Mouse (Mus musculus) liver, adult 2 months (tissue): ENCODE measurements at regions not wholly inside any gene's neighbourhood (a gene's known extent, or its start where the extent isn't known, plus 50 kb on each side); places are given as distances from the start of the nearest gene placed in this dataset.

Source experiments
- DNase-seq: peaks from one replicate; pipeline ENCODE4 v3.0.0-alpha.2; 2011; ENCODE audit warnings: low read depth, low spot score; ENCODE audit errors: extremely low read depth
- H3K27ac ChIP-seq: fragments of 200-500 bp; replicated peaks from 2 replicates; pipeline ENCODE4 v1.5.1; 2012; ENCODE audit warnings: low read depth, mild to moderate bottlenecking, control low read depth, inconsistent platforms, low read length; ENCODE audit not compliant: insufficient read depth
- H3K27me3 ChIP-seq: fragments of 200-500 bp; 2 replicates; pipeline ENCODE4 v1.6.1; 2012; ENCODE audit warnings: mild to moderate bottlenecking, moderate library complexity, low read length, inconsistent platforms; ENCODE audit not compliant: control insufficient read depth, insufficient read depth
- H3K36me3 ChIP-seq: fragments of 200-500 bp; 2 replicates; pipeline ENCODE4 v1.6.1; 2012; ENCODE audit warnings: low read length, inconsistent platforms; ENCODE audit not compliant: control insufficient read depth, insufficient read depth
- H3K4me1 ChIP-seq: fragments of 200-500 bp; 2 replicates; pipeline ENCODE4 v1.6.1; 2011; ENCODE audit warnings: low read length; ENCODE audit not compliant: control insufficient read depth, insufficient read depth
- H3K4me3 ChIP-seq: fragments of 200-500 bp; 2 replicates; pipeline ENCODE4 v1.5.1; 2011; ENCODE audit warnings: low read depth, mild to moderate bottlenecking, control low read depth, low read length, moderate library complexity; ENCODE audit not compliant: insufficient read depth
- H3K79me2 ChIP-seq: fragments of 200-500 bp; 2 replicates; pipeline ENCODE4 v1.6.1; 2012; ENCODE audit warnings: inconsistent platforms, mild to moderate bottlenecking, low read length, moderate library complexity; ENCODE audit not compliant: control insufficient read depth, insufficient read depth
- H3K9ac ChIP-seq: fragments of 200-500 bp; 2 replicates; pipeline ENCODE4 v1.6.1; 2012; ENCODE audit warnings: low read depth, mild to moderate bottlenecking, control low read depth, inconsistent platforms, low read length
- CTCF ChIP-seq: fragments of 200-500 bp; IDR thresholded peaks from 2 replicates; pipeline ENCODE4 v1.5.1; 2011; ENCODE audit warnings: low read depth, low read length, control low read depth
- POLR2A ChIP-seq: fragments of 200-500 bp; IDR thresholded peaks from 2 replicates; pipeline ENCODE4 v1.6.1; 2011; ENCODE audit warnings: low read length, control low read depth; ENCODE audit not compliant: insufficient read depth; ENCODE audit errors: extremely low read depth
- WGBS: fragments of 180-500 bp; shearing (Covaris S2); methylation state at CpG from one replicate; pipeline ENCODE4 v1.1.7; 2018; 5-methylcytosine and 5-hydroxymethylcytosine counted together

DNA sequence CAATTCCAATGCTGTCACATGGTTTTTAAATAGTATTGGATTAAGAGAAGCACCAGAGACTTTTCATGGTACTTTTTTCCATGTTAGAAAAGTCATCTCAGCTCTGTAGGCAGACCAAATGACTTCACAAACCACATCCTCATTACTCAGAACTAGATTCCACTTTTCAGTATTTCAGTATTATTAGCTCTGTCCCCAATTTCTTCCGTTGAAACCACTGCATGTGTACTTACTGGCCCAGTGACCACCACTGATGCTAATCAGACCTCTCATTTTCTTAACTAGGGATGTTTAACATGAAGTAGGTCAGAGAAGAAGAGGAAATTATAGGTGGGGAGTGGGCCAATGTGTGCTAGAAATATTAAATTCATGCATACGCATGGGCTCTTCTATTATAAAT lies 326.2 kb downstream of the Car8 start:
- 86% methylated on average over 2 of the region's 2 CpGs for WGBS
- no peak overlapping the region for H3K4me3 ChIP-seq
- H3K27me3 ChIP-seq: no peaks in the 10 kb centered on the region
- TF ChIP-seq CTCF: no peak
- TF ChIP-seq POLR2A: no peak
- DNase-seq: no peak
- no peaks in the 10 kb centered on the region for H3K36me3 ChIP-seq
- no peak overlapping the region for H3K9ac ChIP-seq
- no peaks in the 10 kb centered on the region for H3K4me1 ChIP-seq
- H3K79me2 ChIP-seq: no peaks in the 10 kb centered on the region
- H3K27ac ChIP-seq: no peak overlapping the region

DNA sequence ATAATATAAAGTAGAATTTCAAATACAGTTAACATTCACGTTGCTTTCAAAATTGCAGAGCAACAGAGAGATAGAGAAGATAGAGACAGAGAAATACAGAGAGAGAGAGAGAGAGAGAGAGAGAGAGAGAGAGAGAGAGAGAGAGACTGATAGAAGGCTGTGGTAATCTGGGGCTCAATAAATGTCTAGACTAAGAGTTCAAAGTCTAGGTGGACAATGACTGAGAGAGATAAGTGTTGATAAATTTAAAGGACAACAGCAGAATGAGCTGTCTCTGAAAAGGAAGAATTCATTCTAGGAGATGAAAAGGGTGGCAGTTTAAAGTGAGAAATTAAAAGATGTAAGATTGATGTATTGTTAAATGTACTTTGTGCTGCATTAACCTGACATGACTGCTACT lies 335.7 kb downstream of the Car8 start:
- Histone ChIP-seq H3K27ac (no peak overlapping the region), H3K27me3 (no peaks in the 10 kb centered on the region), H3K4me3 (no peak overlapping the region), H3K9ac (no peak overlapping the region), H3K36me3 (no peaks in the 10 kb centered on the region), H3K79me2 (no peaks in the 10 kb centered on the region), H3K4me1 (no peaks in the 10 kb centered on the region)
- WGBS: 50% methylated on average over 1 of the region's 1 CpGs
- no peak for DNase-seq
- no peak for TF ChIP-seq POLR2A
- no peak for TF ChIP-seq CTCF

DNA sequence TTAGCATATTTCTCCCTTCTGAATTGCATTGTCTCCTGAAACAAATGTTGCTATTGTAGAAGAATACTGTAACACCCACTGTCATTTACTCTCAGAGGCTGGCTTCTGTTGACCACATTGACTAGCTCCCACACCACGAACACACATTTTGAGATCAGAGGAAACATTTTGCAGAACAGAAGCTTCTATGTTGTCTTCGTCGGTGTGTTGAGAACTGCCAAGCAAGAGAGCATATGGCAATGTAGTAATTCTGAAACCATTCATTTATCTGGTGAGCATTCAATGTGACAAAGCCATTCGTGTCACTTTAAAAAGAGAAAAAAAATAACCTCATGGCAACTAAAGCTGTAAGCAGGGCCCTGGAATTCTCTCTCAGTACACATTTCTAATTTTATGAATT lies 343.9 kb downstream of the Car8 start:
- no peaks in the 10 kb centered on the region for H3K27me3 ChIP-seq
- no peak overlapping the region for H3K4me3 ChIP-seq
- no peak for TF ChIP-seq CTCF
- no peak for TF ChIP-seq POLR2A
- no peak overlapping the region for H3K27ac ChIP-seq
- no peak for DNase-seq
- H3K4me1 ChIP-seq: no peaks in the 10 kb centered on the region
- H3K36me3 ChIP-seq: no peaks in the 10 kb centered on the region
- no peaks in the 10 kb centered on the region for H3K79me2 ChIP-seq
- no peak overlapping the region for H3K9ac ChIP-seq
- WGBS: 80% methylated on average over 4 of the region's 4 CpGs

GRCm38 (mm10) chr4:7891128-7891527 lies 347.7 kb downstream of the Car8 start:
- TF ChIP-seq POLR2A (no peak), CTCF (no peak)
- Histone ChIP-seq H3K27ac (no peak overlapping the region), H3K79me2 (no peaks in the 10 kb centered on the region), H3K4me1 (no peaks in the 10 kb centered on the region), H3K36me3 (no peaks in the 10 kb centered on the region), H3K27me3 (no peaks in the 10 kb centered on the region), H3K9ac (no peak overlapping the region), H3K4me3 (no peak overlapping the region)
- no peak for DNase-seq
- WGBS: 56% methylated on average over 2 of the region's 2 CpGs

DNA sequence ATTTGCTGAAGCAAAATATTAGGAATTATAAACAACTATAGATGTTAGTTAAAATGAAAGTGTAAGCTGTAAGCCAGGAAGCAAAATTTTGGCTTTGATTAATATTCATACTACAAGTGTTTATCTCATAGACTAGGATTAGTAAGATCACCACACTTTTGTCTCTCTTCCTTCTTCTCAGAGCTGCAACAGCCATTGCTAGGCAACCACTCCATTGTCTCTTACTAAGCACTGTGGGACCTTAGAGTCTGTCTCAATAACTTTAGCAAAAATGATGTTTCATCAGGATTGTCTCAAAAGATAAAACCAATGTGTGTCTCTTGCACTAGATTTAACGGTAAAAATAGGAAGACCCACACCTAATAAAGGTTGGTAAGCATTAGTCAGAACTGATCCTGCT lies 384.3 kb downstream of the Car8 start:
- Histone ChIP-seq H3K4me1 (no peaks in the 10 kb centered on the region), H3K27me3 (no peaks in the 10 kb centered on the region), H3K4me3 (no peak overlapping the region), H3K9ac (no peak overlapping the region), H3K27ac (no peak overlapping the region), H3K36me3 (no peaks in the 10 kb centered on the region), H3K79me2 (no peaks in the 10 kb centered on the region)
- TF ChIP-seq POLR2A: no peak
- TF ChIP-seq CTCF: no peak
- no peak for DNase-seq
- WGBS: 87% methylated on average over 1 of the region's 1 CpGs

DNA sequence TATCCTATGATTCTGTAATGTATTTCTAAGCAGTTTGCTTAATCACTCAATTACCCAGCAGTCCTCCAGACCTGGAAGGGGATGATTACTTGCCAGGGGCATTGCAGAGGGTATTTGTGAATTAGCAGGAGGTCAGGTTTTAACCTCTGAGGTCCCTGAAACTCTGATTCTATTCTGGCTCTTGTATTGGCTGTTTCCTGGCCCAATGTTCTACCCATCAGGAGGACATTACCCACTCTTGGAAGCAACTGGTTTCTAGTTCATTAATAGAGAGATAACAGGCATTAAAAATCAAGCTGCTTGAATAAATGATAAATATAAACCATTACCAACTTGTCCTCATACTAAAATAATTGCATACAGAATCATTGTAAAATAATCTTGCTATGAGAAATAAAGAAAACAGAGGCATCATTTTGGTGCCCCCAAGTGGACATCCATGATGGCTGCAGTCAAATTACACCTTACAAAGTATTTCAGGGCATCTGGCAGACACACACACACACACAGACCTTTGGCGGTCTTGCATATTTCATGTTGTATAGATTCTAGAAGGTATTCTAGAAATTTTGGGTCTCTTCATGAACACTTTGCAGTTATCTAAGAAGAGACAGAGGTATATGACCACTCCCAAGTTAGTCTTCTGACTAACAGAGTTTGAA lies 385.6 kb downstream of the Car8 start:
- peak; percentile 19 for DNase-seq
- no peaks in the 10 kb centered on the region for H3K36me3 ChIP-seq
- no peak overlapping the region for H3K4me3 ChIP-seq
- no peak overlapping the region for H3K9ac ChIP-seq
- no peaks in the 10 kb centered on the region for H3K79me2 ChIP-seq
- no peaks in the 10 kb centered on the region for H3K4me1 ChIP-seq
- 56% methylated on average over 1 of the region's 1 CpGs for whole genome bisulfite sequencing
- no peak overlapping the region for H3K27ac ChIP-seq
- no peak for TF ChIP-seq POLR2A
- 0 out of 2 replicates have a peak, but pooled peaks have one; percentile 7 for TF ChIP-seq CTCF
- no peaks in the 10 kb centered on the region for H3K27me3 ChIP-seq
